Mouse (Mus musculus): ENCODE results near the gene Cnpy3. TPM values are rescaled to one million over a fixed set of nuclear protein-coding genes. Genes with fewer than 3 reads are reported as not detected.
"Not testable (repeated sequence)": the region's sequence is repeated elsewhere in the genome, so short reads cannot be mapped to it uniquely, and the experiment has no call there.

The Cnpy3 gene
- 71.8 and 71.9 TPM in 2 replicates for polyA plus RNA-seq (2016; fragmentation: Nextera tagmentation; extraction: Ambion mirVana)

- WGBS = under 1% methylated on average over 58 of the region's 58 CpGs
- H3K27me3 ChIP-seq (ENCODE audit: poor library complexity, severe bottlenecking) = no peaks in the 10 kb centered on the region
Measured at GRCm38 (mm10) chr17:46751794-46752556, at the start of gene Cnpy3. TSS of gene Cnpy3 (minus strand) at chr17:46752214.

GRCm38 (mm10) chr17:46801761-46802160, 49.7 kb upstream of the Cnpy3 start:
- Histone ChIP-seq H3K27me3 (ENCODE audit: poor library complexity, severe bottlenecking) (no peaks in the 10 kb centered on the region), H3K36me3 (replicated peaks) (peaks cover 60% of the 10 kb centered on the region), H3K27ac (no peak overlapping the region), H3K4me1 (peaks cover 11% of the 10 kb centered on the region), H3K4me3 (no peak overlapping the region), H3K9me3 (no peaks in the 10 kb centered on the region)
- no peak for DNase-seq (ENCODE audit: extremely low spot score, low spot score)
- 91% methylated on average over 6 of the region's 6 CpGs for WGBS

More at GRCm38 (mm10) chr17:46751794-46752556, at the start of gene Cnpy3:
- peak; percentile 99 for DNase-seq (ENCODE audit: extremely low spot score, low spot score)
- Histone ChIP-seq H3K4me1 (peaks cover 32% of the 10 kb centered on the region), H3K27ac (peak within 1 kb of the TSS; percentile 90), H3K9me3 (peaks cover 3% of the 10 kb centered on the region; the same call in 1 of the 2 replicates), H3K4me3 (peak within 1 kb of the TSS; percentile 67), H3K36me3 (replicated peaks) (peaks cover 26% of the 10 kb centered on the region)

- no peaks in the 10 kb centered on the region for H3K9me3 ChIP-seq
- no peaks in the 10 kb centered on the region for H3K27me3 ChIP-seq (ENCODE audit: poor library complexity, severe bottlenecking)
- no peak overlapping the region for H3K27ac ChIP-seq
- 83% methylated on average over 10 of the region's 10 CpGs for WGBS
- H3K4me1 ChIP-seq = peaks cover 18% of the 10 kb centered on the region
- DNase-seq (ENCODE audit: extremely low spot score, low spot score) = no peak
- no peak overlapping the region for H3K4me3 ChIP-seq
- peaks cover 43% of the 10 kb centered on the region for H3K36me3 ChIP-seq (replicated peaks)
Measured at GRCm38 (mm10) chr17:46799680-46800079, 47.7 kb upstream of the Cnpy3 start.

GRCm38 (mm10) chr17:46797386-46797785, 45.4 kb upstream of the Cnpy3 start:
- Histone ChIP-seq H3K9me3 (no peaks in the 10 kb centered on the region), H3K27ac (no peak overlapping the region), H3K36me3 (replicated peaks) (peaks cover 37% of the 10 kb centered on the region), H3K27me3 (ENCODE audit: poor library complexity, severe bottlenecking) (no peaks in the 10 kb centered on the region), H3K4me1 (peaks cover 18% of the 10 kb centered on the region), H3K4me3 (no peak overlapping the region)
- DNase-seq (ENCODE audit: extremely low spot score, low spot score) = no peak
- 23% methylated on average over 8 of the region's 8 CpGs for WGBS

GRCm38 (mm10) chr17:46796743-46797142, 44.7 kb upstream of the Cnpy3 start:
- Histone ChIP-seq H3K27ac (no peak overlapping the region), H3K4me3 (no peak overlapping the region), H3K9me3 (no peaks in the 10 kb centered on the region), H3K27me3 (ENCODE audit: poor library complexity, severe bottlenecking) (no peaks in the 10 kb centered on the region), H3K36me3 (replicated peaks) (peaks cover 31% of the 10 kb centered on the region), H3K4me1 (peaks cover 18% of the 10 kb centered on the region)
- no peak for DNase-seq (ENCODE audit: extremely low spot score, low spot score)
- 81% methylated on average over 4 of the region's 4 CpGs for WGBS

- H3K36me3 ChIP-seq (replicated peaks) = no peaks in the 10 kb centered on the region
- H3K4me1 ChIP-seq = peaks cover 18% of the 10 kb centered on the region
- no peak overlapping the region for H3K27ac ChIP-seq
- DNase-seq (ENCODE audit: extremely low spot score, low spot score) = no peak
- no peak overlapping the region for H3K4me3 ChIP-seq
- H3K27me3 ChIP-seq (ENCODE audit: poor library complexity, severe bottlenecking) = no peaks in the 10 kb centered on the region
- no peaks in the 10 kb centered on the region for H3K9me3 ChIP-seq
- 92% methylated on average over 2 of the region's 2 CpGs for WGBS
Measured at GRCm38 (mm10) chr17:46792963-46793362, 40.9 kb upstream of the Cnpy3 start.

- not testable (repeated sequence) for H3K27me3 ChIP-seq (ENCODE audit: poor library complexity, severe bottlenecking); H3K9me3 ChIP-seq
Measured at GRCm38 (mm10) chr17:46787974-46788373, 36.0 kb upstream of the Cnpy3 start.

GRCm38 (mm10) chr17:46786952-46787351, 34.9 kb upstream of the Cnpy3 start:
- H3K4me3 ChIP-seq = no peak overlapping the region
- H3K4me1 ChIP-seq = no peaks in the 10 kb centered on the region

More at GRCm38 (mm10) chr17:46787974-46788373, 36.0 kb upstream of the Cnpy3 start:
- H3K36me3 ChIP-seq (replicated peaks); H3K4me1 ChIP-seq; DNase-seq (ENCODE audit: extremely low spot score, low spot score); H3K4me3 ChIP-seq; H3K27ac ChIP-seq: not testable (repeated sequence)
- 64% methylated on average over 2 of the region's 2 CpGs for WGBS

GRCm38 (mm10) chr17:46783222-46783565, 31.2 kb upstream of the Cnpy3 start:
- Histone ChIP-seq H3K9me3 (no peaks in the 10 kb centered on the region; the same call in 1 of the 2 replicates), H3K4me1 (peaks cover 8% of the 10 kb centered on the region), H3K27me3 (ENCODE audit: poor library complexity, severe bottlenecking) (no peaks in the 10 kb centered on the region), H3K36me3 (replicated peaks) (peaks cover 32% of the 10 kb centered on the region), H3K4me3 (peak overlapping the region; percentile 76), H3K27ac (peak overlapping the region; percentile 93)
- DNase-seq (ENCODE audit: extremely low spot score, low spot score) = peak; percentile 20
- WGBS = 83% methylated on average over 2 of the region's 2 CpGs

More at GRCm38 (mm10) chr17:46786952-46787351, 34.9 kb upstream of the Cnpy3 start:
- DNase-seq (ENCODE audit: extremely low spot score, low spot score) = no peak
- no peak overlapping the region for H3K27ac ChIP-seq
- 95% methylated on average over 5 of the region's 5 CpGs for WGBS
- H3K36me3 ChIP-seq (replicated peaks) = no peaks in the 10 kb centered on the region
- H3K9me3 ChIP-seq = no peaks in the 10 kb centered on the region; the same call in 1 of the 2 replicates
- no peaks in the 10 kb centered on the region for H3K27me3 ChIP-seq (ENCODE audit: poor library complexity, severe bottlenecking)

GRCm38 (mm10) chr17:46782341-46783221, 30.6 kb upstream of the Cnpy3 start, which contains the start of gene Rpl7l1:
TSS of gene Rpl7l1 (minus strand) at chr17:46782672.
- H3K36me3 ChIP-seq (replicated peaks) = peaks cover 38% of the 10 kb centered on the region
- H3K4me1 ChIP-seq = peaks cover 8% of the 10 kb centered on the region
- H3K4me3 ChIP-seq = peak within 1 kb of the TSS; percentile 76
- DNase-seq (ENCODE audit: extremely low spot score, low spot score) = peak; percentile 92
- H3K27me3 ChIP-seq (ENCODE audit: poor library complexity, severe bottlenecking) = no peaks in the 10 kb centered on the region
- no peaks in the 10 kb centered on the region; the same call in 1 of the 2 replicates for H3K9me3 ChIP-seq
- WGBS = under 1% methylated on average over 44 of the region's 44 CpGs
- H3K27ac ChIP-seq = peak within 1 kb of the TSS; percentile 93

GRCm38 (mm10) chr17:46781876-46782275, 29.9 kb upstream of the Cnpy3 start:
- peaks cover 45% of the 10 kb centered on the region for H3K36me3 ChIP-seq (replicated peaks)
- WGBS = 11% methylated on average over 11 of the region's 11 CpGs
- H3K27ac ChIP-seq = peak overlapping the region; percentile 93
- peak overlapping the region; percentile 76 for H3K4me3 ChIP-seq
- H3K27me3 ChIP-seq (ENCODE audit: poor library complexity, severe bottlenecking) = no peaks in the 10 kb centered on the region
- H3K9me3 ChIP-seq = no peaks in the 10 kb centered on the region; the same call in 1 of the 2 replicates
- peaks cover 8% of the 10 kb centered on the region for H3K4me1 ChIP-seq
- no peak for DNase-seq (ENCODE audit: extremely low spot score, low spot score)

GRCm38 (mm10) chr17:46776087-46776486, 24.1 kb upstream of the Cnpy3 start:
- H3K27ac ChIP-seq = no peak overlapping the region
- no peak for DNase-seq (ENCODE audit: extremely low spot score, low spot score)
- no peaks in the 10 kb centered on the region for H3K9me3 ChIP-seq
- WGBS = 95% methylated on average over 3 of the region's 3 CpGs
- H3K27me3 ChIP-seq (ENCODE audit: poor library complexity, severe bottlenecking) = no peaks in the 10 kb centered on the region
- H3K4me3 ChIP-seq = no peak overlapping the region
- H3K36me3 ChIP-seq (replicated peaks) = peaks cover 73% of the 10 kb centered on the region
- peaks cover 24% of the 10 kb centered on the region for H3K4me1 ChIP-seq

Measured in forebrain, embryonic 10.5 days (tissue).